Mouse (Mus musculus): ENCODE measurements around the gene Rfng.
"Not testable (repeated sequence)": the region's sequence is repeated elsewhere in the genome, so short reads cannot be mapped to it uniquely, and the experiment has no call there.

The Rfng gene

GRCm38 (mm10) chr11:120812068-120812467 is 28.1 kb upstream of the Rfng start:
- no peak for DNase-seq (ENCODE audit: low read depth, low spot score)

GRCm38 (mm10) chr11:120808010-120808409 is 24.0 kb upstream of the Rfng start:
- no peak for DNase-seq (ENCODE audit: low read depth, low spot score)

GRCm38 (mm10) chr11:120805375-120806298 is 21.6 kb upstream of the Rfng start:
- no peak for DNase-seq (ENCODE audit: low read depth, low spot score)

GRCm38 (mm10) chr11:120804769-120805168 is 20.8 kb upstream of the Rfng start:
- DNase-seq (ENCODE audit: low read depth, low spot score) = no peak

GRCm38 (mm10) chr11:120804274-120804673 is 20.3 kb upstream of the Rfng start:
- DNase-seq (ENCODE audit: low read depth, low spot score) = no peak

GRCm38 (mm10) chr11:120800061-120800904 is 16.3 kb upstream of the Rfng start:
- DNase-seq (ENCODE audit: low read depth, low spot score) = peak; percentile 64

- no peak for DNase-seq (ENCODE audit: low read depth, low spot score)
Observed at GRCm38 (mm10) chr11:120799316-120799890, 15.4 kb upstream of the Rfng start.

DNA sequence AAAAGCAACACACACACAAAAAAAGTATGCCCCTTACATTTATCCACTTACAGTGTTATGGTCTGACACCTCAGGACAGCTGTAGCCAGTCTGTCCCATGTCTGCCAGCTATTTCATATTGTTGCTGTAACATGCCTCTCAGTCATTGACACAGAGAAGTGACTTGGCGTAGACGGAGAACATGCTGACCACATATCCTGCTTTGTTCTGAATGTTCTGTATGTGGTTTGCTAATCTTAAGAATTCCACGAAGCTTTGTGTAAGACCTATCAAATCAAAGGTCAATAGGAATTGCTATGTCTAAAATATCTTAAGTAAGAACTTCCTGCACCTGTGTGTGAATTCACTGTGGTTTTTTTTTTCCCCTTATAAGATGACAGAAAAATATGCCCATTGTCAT is 14.2 kb upstream of the Rfng start:
- DNase-seq (ENCODE audit: low read depth, low spot score) = no peak

DNA sequence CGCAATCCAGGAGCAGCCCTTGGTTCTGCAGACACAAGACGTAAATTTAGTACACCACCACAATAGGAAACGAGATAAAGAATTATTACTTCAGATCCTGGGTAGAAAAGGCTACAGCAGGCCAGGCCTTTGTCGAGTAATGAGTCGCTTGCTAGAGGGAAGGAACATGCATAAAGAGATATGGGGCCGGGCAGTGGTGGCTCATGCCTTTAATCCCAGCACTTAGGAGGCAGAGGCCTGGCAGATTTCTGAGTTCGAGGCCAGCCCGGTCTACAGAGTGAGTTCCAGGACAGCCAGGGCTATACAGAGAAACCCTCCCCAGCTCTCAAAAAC is 12.6 kb upstream of the Rfng start:
- DNase-seq (ENCODE audit: low read depth, low spot score) = no peak

DNA sequence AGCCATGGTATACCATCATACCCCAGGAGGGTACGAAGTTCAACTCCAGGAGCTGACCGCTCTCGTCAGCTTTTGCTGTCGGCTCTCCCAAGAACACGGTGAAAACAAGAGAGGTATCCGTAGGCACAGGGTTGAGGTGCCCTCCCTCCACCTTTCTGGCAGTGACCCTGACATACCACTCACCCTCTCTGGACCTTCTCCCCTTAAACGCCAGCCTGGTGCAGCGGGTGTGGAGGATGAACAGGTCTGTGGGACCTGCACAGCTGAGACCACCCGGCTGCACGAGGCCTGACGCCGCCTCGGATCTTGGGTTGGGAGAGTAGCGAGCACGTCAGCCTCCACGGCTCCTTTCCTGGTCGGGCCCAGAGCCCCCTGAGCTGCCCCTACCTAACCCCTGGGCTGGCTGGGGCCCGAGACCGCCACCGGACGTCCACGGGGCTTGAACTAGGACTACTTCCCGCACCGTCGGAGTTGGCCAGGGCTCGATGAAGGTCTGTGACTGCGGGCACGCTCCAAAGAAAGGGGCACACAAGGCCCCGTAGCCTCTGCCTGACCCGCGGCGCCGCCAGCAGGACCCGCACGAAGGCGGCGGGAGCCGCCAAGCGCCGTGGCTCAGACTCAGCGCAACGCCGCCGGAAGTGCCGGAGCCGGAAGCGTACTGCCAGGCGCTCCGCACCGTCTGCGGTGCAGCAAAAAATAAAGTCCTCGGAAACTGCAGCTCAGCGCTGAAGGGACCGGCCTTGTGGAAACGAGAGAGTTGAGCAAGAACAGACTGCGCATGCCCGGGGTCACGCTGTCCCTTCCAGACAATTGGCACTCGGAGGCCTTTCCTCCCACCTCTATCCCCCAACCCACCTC is 12.0 kb upstream of the Rfng start, which contains the start of gene Dus1l:
Gene Dus1l, minus strand, starts transcription at position 648 of the 858 bp plus-strand sequence.
- peak; percentile 92 for DNase-seq (ENCODE audit: low read depth, low spot score)

- no peak for DNase-seq (ENCODE audit: low read depth, low spot score)
Observed at GRCm38 (mm10) chr11:120792652-120793051, 8.6 kb upstream of the Rfng start.

GRCm38 (mm10) chr11:120789810-120790209 is 5.8 kb upstream of the Rfng start:
- no peak for DNase-seq (ENCODE audit: low read depth, low spot score)

GRCm38 (mm10) chr11:120789355-120789754 is 5.3 kb upstream of the Rfng start:
- DNase-seq (ENCODE audit: low read depth, low spot score) = no peak

- not testable (repeated sequence) for DNase-seq (ENCODE audit: low read depth, low spot score)
Observed at GRCm38 (mm10) chr11:120788460-120788859, 4.5 kb upstream of the Rfng start.

- no peak for DNase-seq (ENCODE audit: low read depth, low spot score)
Observed at GRCm38 (mm10) chr11:120785145-120785544, 1.1 kb upstream of the Rfng start.

GRCm38 (mm10) chr11:120783426-120784063 is 462 bp downstream of the Rfng start:
- DNase-seq (ENCODE audit: low read depth, low spot score) = no peak

GRCm38 (mm10) chr11:120781361-120781760 is 2.6 kb downstream of the Rfng start:
- not testable (repeated sequence) for DNase-seq (ENCODE audit: low read depth, low spot score)

- DNase-seq (ENCODE audit: low read depth, low spot score) = no peak
Observed at GRCm38 (mm10) chr11:120779876-120780275, 4.1 kb downstream of the Rfng start.

GRCm38 (mm10) chr11:120777123-120777522 is 6.9 kb downstream of the Rfng start:
- DNase-seq (ENCODE audit: low read depth, low spot score) = no peak

DNA sequence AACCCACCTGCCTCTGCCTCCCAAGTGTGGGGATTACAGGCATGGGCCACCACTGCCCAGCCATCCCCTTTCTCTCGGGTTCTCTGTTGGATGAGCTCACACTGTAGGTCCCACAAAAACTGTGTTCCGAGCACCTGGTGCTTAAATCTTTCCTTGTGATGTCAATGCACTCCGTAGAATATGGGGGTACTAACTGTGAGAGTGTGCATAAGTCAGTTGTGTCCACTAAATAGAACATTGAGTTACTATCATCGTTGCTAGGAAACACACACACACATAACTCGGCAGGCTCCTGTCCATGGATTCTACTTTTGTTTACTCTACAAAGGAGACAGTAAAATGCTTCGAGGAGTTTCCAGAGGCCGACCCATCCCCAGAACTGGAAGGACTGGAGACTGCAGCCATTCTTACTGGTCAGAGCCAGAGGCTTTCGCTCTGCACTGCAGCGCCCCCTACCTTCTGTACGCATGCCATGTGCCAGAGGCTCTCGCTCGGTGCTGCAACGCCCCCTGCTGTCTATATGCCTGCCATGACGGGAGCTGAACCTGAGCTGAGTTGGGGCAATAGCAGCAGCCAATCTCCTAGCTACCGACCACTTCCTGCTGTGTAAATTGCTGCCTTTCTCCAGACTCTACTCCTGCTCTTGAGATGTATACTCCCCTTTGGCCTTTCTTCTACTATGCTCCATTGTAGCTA is 8.1 kb downstream of the Rfng start:
- DNase-seq (ENCODE audit: low read depth, low spot score) = peak; percentile 68

All from c-Kit-negative CD71-positive TER-119-positive erythroid progenitor cells, embryonic 14.5 days (primary cell).